Mouse (Mus musculus): ENCODE results near the gene Ptx4. TPM values are rescaled to one million over a fixed set of nuclear protein-coding genes. Genes with fewer than 3 reads are reported as not detected.

Ptx4 gene
- polyA plus RNA-seq, 1 experiment from 2014 or later = 0.16 TPM

DNA sequence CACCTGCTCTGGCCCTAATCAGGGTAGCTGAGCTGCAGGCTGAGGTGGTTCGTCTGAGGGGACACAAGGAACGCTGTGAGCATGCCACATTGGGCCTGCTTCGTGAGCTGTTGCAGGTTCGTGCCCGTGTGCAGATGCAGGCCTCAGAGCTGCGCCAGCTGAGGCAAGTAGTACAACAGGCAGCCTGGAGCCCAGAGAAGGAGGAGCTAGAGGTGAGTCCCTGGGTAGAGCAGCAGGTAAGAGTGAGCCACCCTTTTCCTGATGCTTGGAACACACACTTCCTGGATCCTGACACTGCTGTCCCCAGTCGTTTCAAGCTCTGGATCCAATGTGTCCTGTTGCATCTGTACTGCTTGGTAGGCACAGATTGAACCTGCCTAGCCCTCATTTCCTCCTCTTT, 42.8 kb downstream of the Ptx4 start:
- 67% methylated on average over 7 of the region's 7 CpGs for WGBS
- Histone ChIP-seq H3K36me3 (ENCODE audit: control insufficient read depth, insufficient read depth, low read length) (peaks cover 12% of the 10 kb centered on the region), H3K27me3 (ENCODE audit: control insufficient read depth, insufficient read depth, low read length) (no peaks in the 10 kb centered on the region), H3K4me1 (ENCODE audit: control insufficient read depth, insufficient read depth, low read length) (peaks cover 6% of the 10 kb centered on the region; the same call in 1 of the 2 replicates), H3K4me2 (replicated peaks; ENCODE audit: low read depth, low read length) (no peak overlapping the region), H3K27ac (ENCODE audit: low read length) (peak overlapping the region; percentile 39; the same call in 1 of the 2 replicates), H3K4me3 (ENCODE audit: low read depth, low read length) (no peak overlapping the region), H3K9me3 (ENCODE audit: control insufficient read depth, low read depth, low read length) (no peaks in the 10 kb centered on the region), H3K9ac (replicated peaks; ENCODE audit: low read depth, low read length) (no peak overlapping the region)
- 0 out of 2 replicates have a peak, but pooled peaks have one; percentile 21 for ATAC-seq (ENCODE audit: insufficient number of reproducible peaks, insufficient read depth, low FRiP score, low read depth)

DNA sequence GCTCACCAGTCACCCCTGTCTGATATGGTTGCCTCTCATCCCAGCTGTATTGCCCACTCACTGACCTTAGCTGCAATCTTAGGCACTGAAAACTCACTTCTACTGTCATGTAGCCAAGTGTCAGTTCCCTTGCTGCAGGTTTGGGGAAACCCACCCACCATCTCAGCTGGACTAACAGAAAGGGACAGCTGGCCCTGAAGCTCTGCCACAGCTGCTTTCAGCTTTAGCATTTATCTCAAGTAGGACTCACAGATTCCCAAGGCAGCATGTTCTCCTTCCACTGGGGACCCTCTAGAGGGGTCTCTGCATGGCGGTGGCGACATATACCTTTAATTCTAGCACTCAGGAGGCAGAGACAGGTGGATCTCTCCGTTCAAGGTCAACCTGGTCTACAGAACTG, 44.2 kb downstream of the Ptx4 start:
- 85% methylated on average over 3 of the region's 3 CpGs for WGBS

DNA sequence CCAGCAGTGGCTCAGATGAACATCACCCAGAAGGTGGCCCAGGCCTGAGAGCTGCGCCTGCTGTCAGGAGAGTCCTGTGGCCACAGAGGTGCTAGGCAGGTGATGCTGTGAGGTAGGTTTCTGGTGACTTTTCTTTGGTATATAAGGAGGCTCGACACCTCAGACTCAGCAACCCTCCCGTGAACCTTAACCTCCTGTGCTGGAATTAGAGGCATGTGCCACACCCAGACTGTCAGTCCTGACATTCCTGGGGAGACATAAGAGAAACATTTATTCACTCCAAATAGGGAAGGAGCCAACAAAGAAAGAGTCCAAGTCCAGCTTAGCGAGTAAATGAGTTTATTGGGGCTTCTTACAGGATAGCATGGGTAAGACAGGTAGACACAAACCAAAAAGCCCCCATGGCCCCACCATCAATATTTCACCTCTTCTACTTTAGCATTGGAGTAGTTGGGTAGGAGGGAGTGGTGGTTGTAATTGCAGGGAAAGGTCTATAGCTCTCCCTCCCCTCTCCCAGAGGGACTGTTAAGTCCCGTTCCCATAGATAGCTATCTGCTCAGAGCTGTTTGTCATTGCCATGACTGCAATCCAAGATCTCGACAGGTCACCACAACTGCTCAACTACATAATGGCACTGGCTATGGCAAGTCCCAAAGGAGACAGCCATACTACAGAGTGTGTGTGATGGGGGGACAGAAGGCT, 45.6 kb downstream of the Ptx4 start:
- Histone ChIP-seq H3K36me3 (ENCODE audit: control insufficient read depth, insufficient read depth, low read length) (peaks cover 2% of the 10 kb centered on the region; the same call in 1 of the 2 replicates), H3K27ac (ENCODE audit: low read length) (no peak overlapping the region), H3K4me2 (replicated peaks; ENCODE audit: low read depth, low read length) (no peak overlapping the region), H3K27me3 (ENCODE audit: control insufficient read depth, insufficient read depth, low read length) (no peaks in the 10 kb centered on the region), H3K4me1 (ENCODE audit: control insufficient read depth, insufficient read depth, low read length) (peaks cover 6% of the 10 kb centered on the region; the same call in 1 of the 2 replicates), H3K9ac (replicated peaks; ENCODE audit: low read depth, low read length) (no peak overlapping the region), H3K9me3 (ENCODE audit: control insufficient read depth, low read depth, low read length) (no peaks in the 10 kb centered on the region), H3K4me3 (ENCODE audit: low read depth, low read length) (no peak overlapping the region)
- ATAC-seq (ENCODE audit: insufficient number of reproducible peaks, insufficient read depth, low FRiP score, low read depth) = no peak
- 39% methylated on average over 6 of the region's 6 CpGs for WGBS

More for the DNA sequence above, 44.2 kb downstream of the Ptx4 start:
- H3K27me3 ChIP-seq (ENCODE audit: control insufficient read depth, insufficient read depth, low read length) = no peaks in the 10 kb centered on the region
- H3K36me3 ChIP-seq (ENCODE audit: control insufficient read depth, insufficient read depth, low read length) = peaks cover 12% of the 10 kb centered on the region
- H3K4me1 ChIP-seq (ENCODE audit: control insufficient read depth, insufficient read depth, low read length) = peaks cover 6% of the 10 kb centered on the region; the same call in 1 of the 2 replicates
- H3K9me3 ChIP-seq (ENCODE audit: control insufficient read depth, low read depth, low read length) = no peaks in the 10 kb centered on the region
- H3K4me2 ChIP-seq (replicated peaks; ENCODE audit: low read depth, low read length) = no peak overlapping the region
- no peak for ATAC-seq (ENCODE audit: insufficient number of reproducible peaks, insufficient read depth, low FRiP score, low read depth)
- no peak overlapping the region for H3K27ac ChIP-seq (ENCODE audit: low read length)
- H3K9ac ChIP-seq (replicated peaks; ENCODE audit: low read depth, low read length) = no peak overlapping the region
- H3K4me3 ChIP-seq (ENCODE audit: low read depth, low read length) = no peak overlapping the region

DNA sequence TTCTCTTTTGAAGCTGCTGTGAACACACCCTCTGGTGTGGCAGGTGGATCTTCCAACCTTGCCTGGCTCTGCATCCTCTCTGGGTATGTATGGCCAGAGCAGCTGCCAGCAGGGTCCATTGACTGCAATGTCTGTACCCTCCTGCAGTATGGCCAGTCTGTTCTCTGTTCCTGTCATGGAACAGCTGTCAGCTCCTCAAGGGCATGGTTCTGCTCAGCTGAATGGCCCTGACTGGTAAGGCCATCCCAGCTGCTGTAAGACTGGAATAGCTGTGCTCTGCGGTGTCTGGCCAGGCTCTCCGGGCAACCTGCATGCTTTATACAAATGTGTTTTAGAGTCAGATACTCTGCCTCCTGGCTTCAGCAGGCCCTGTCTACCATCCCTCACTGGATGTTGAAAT, 49.1 kb downstream of the Ptx4 start:
- 89% methylated on average over 2 of the region's 2 CpGs for WGBS
- Histone ChIP-seq H3K9ac (replicated peaks; ENCODE audit: low read depth, low read length) (no peak overlapping the region), H3K36me3 (ENCODE audit: control insufficient read depth, insufficient read depth, low read length) (no peaks in the 10 kb centered on the region), H3K4me2 (replicated peaks; ENCODE audit: low read depth, low read length) (no peak overlapping the region), H3K4me3 (ENCODE audit: low read depth, low read length) (no peak overlapping the region), H3K9me3 (ENCODE audit: control insufficient read depth, low read depth, low read length) (no peaks in the 10 kb centered on the region), H3K27ac (ENCODE audit: low read length) (no peak overlapping the region), H3K4me1 (ENCODE audit: control insufficient read depth, insufficient read depth, low read length) (peaks cover 6% of the 10 kb centered on the region; the same call in 1 of the 2 replicates), H3K27me3 (ENCODE audit: control insufficient read depth, insufficient read depth, low read length) (no peaks in the 10 kb centered on the region)
- ATAC-seq (ENCODE audit: insufficient number of reproducible peaks, insufficient read depth, low FRiP score, low read depth) = no peak

DNA sequence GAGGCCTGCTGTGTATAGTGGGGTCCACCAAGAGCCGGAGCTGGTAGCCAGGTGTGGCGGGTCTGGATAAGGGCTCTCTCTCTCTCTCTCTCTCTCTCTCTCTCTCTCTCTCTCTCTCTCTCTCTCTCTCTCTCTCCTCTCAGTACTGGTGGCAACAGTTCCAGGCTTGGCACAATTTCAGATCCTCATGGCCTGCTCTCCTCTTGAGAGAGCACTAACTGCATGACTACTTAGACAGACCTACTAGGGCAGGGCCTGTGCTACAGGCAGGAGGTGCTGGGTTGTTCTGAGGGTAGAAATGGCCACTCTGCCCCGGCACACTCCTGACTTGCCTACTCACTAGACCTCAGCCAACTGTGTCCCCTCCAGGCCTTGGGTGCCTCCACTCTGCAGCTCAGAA, 52.0 kb downstream of the Ptx4 start:
- Histone ChIP-seq H3K9me3 (ENCODE audit: control insufficient read depth, low read depth, low read length) (no peaks in the 10 kb centered on the region), H3K36me3 (ENCODE audit: control insufficient read depth, insufficient read depth, low read length) (no peaks in the 10 kb centered on the region), H3K9ac (replicated peaks; ENCODE audit: low read depth, low read length) (no peak overlapping the region), H3K27ac (ENCODE audit: low read length) (no peak overlapping the region), H3K4me3 (ENCODE audit: low read depth, low read length) (no peak overlapping the region), H3K4me1 (ENCODE audit: control insufficient read depth, insufficient read depth, low read length) (no peaks in the 10 kb centered on the region), H3K27me3 (ENCODE audit: control insufficient read depth, insufficient read depth, low read length) (no peaks in the 10 kb centered on the region), H3K4me2 (replicated peaks; ENCODE audit: low read depth, low read length) (no peak overlapping the region)
- 76% methylated on average over 3 of the region's 3 CpGs for WGBS
- ATAC-seq (ENCODE audit: insufficient number of reproducible peaks, insufficient read depth, low FRiP score, low read depth) = no peak

Other genes with a start within 250 kb of the Ptx4 start
- 48.1 and 49.0 TPM in 2 replicates for gene Nubp2, start 234.4 kb upstream of the Ptx4 start, polyA plus RNA-seq (2014; fragmentation: Nextera tagmentation; extraction: Ambion mirVana)
- gene Spsb3, start 234.1 kb upstream of the Ptx4 start, polyA plus RNA-seq (2014; fragmentation: Nextera tagmentation; extraction: Ambion mirVana) = 32.9 and 36.4 TPM in 2 replicates
- gene Eme2, start 225.7 kb upstream of the Ptx4 start, polyA plus RNA-seq (2014; fragmentation: Nextera tagmentation; extraction: Ambion mirVana) = 18.9 and 27.8 TPM in 2 replicates
- 84.7 and 85.6 TPM in 2 replicates for gene Mrps34, start 225.6 kb upstream of the Ptx4 start, polyA plus RNA-seq (2014; fragmentation: Nextera tagmentation; extraction: Ambion mirVana)
- gene Nme3, start 224.3 kb upstream of the Ptx4 start, polyA plus RNA-seq (2014; fragmentation: Nextera tagmentation; extraction: Ambion mirVana) = 72.7 and 76.7 TPM in 2 replicates
- gene Mapk8ip3, start 183.8 kb upstream of the Ptx4 start, polyA plus RNA-seq (2014; fragmentation: Nextera tagmentation; extraction: Ambion mirVana) = 40.9 and 42.9 TPM in 2 replicates
- gene Jpt2, start 160.1 kb upstream of the Ptx4 start, polyA plus RNA-seq (2014; fragmentation: Nextera tagmentation; extraction: Ambion mirVana) = 139 and 150 TPM in 2 replicates
- 9.7 and 11.7 TPM in 2 replicates for gene Cramp1l, start 105.0 kb upstream of the Ptx4 start, polyA plus RNA-seq (2014; fragmentation: Nextera tagmentation; extraction: Ambion mirVana)
- 17.1 and 18.7 TPM in 2 replicates for gene Ift140, start 104.7 kb upstream of the Ptx4 start, polyA plus RNA-seq (2014; fragmentation: Nextera tagmentation; extraction: Ambion mirVana)
- 21.6 TPM in 2 replicates for gene Tmem204, start 37.2 kb upstream of the Ptx4 start, polyA plus RNA-seq (2014; fragmentation: Nextera tagmentation; extraction: Ambion mirVana)
- gene Telo2, start 4.8 kb upstream of the Ptx4 start, polyA plus RNA-seq (2014; fragmentation: Nextera tagmentation; extraction: Ambion mirVana) = 38.2 and 40.5 TPM in 2 replicates
- gene Clcn7, start 12.6 kb downstream of the Ptx4 start, polyA plus RNA-seq (2014; fragmentation: Nextera tagmentation; extraction: Ambion mirVana) = 19.7 and 20.4 TPM in 2 replicates
- 0.41 and 0.43 TPM in 2 replicates for gene Ccdc154, start 41.7 kb downstream of the Ptx4 start, polyA plus RNA-seq (2014; fragmentation: Nextera tagmentation; extraction: Ambion mirVana)
- gene Gm38655, start 54.7 kb downstream of the Ptx4 start, polyA plus RNA-seq (2014; fragmentation: Nextera tagmentation; extraction: Ambion mirVana) = 3.3 and 4.2 TPM in 2 replicates
- 31.5 and 32.4 TPM in 2 replicates for gene BC003965, start 63.8 kb downstream of the Ptx4 start, polyA plus RNA-seq (2014; fragmentation: Nextera tagmentation; extraction: Ambion mirVana)
- gene Unkl, start 67.6 kb downstream of the Ptx4 start, polyA plus RNA-seq (2014; fragmentation: Nextera tagmentation; extraction: Ambion mirVana) = 5.7 and 6.8 TPM in 2 replicates
- gene Gnptg, start 119.4 kb downstream of the Ptx4 start, polyA plus RNA-seq (2014; fragmentation: Nextera tagmentation; extraction: Ambion mirVana) = 44.3 and 44.4 TPM in 2 replicates
- gene Tsr3, start 119.4 kb downstream of the Ptx4 start, polyA plus RNA-seq (2014; fragmentation: Nextera tagmentation; extraction: Ambion mirVana) = 41.1 and 42.4 TPM in 2 replicates
- 2.3 and 3.9 TPM in 2 replicates for gene Baiap3, start 135.6 kb downstream of the Ptx4 start, polyA plus RNA-seq (2014; fragmentation: Nextera tagmentation; extraction: Ambion mirVana)
- gene Ube2i, start 153.9 kb downstream of the Ptx4 start, polyA plus RNA-seq (2014; fragmentation: Nextera tagmentation; extraction: Ambion mirVana) = 592 and 600 TPM in 2 replicates
- 0.33 and 0.35 TPM in 2 replicates for gene Prss34, start 177.6 kb downstream of the Ptx4 start, polyA plus RNA-seq (2014; fragmentation: Nextera tagmentation; extraction: Ambion mirVana)
- gene Prss28, start 187.9 kb downstream of the Ptx4 start, polyA plus RNA-seq (2014; fragmentation: Nextera tagmentation; extraction: Ambion mirVana) = not detected in 2 replicates
- not detected in 2 replicates for gene Prss29, start 197.9 kb downstream of the Ptx4 start, polyA plus RNA-seq (2014; fragmentation: Nextera tagmentation; extraction: Ambion mirVana)
- not detected in 2 replicates for gene Tpsab1, start 224.8 kb downstream of the Ptx4 start, polyA plus RNA-seq (2014; fragmentation: Nextera tagmentation; extraction: Ambion mirVana)
- gene Tpsb2, start 245.5 kb downstream of the Ptx4 start, polyA plus RNA-seq (2014; fragmentation: Nextera tagmentation; extraction: Ambion mirVana) = 1.3 and 1.4 TPM in 2 replicates
- gene Tpsg1, start 248.5 kb downstream of the Ptx4 start, polyA plus RNA-seq (2014; fragmentation: Nextera tagmentation; extraction: Ambion mirVana) = 0.69 and 0.98 TPM in 2 replicates